Mouse (Mus musculus): Measurements from ENCODE around the gene Ovol2. TPM values are rescaled to one million over a fixed set of nuclear protein-coding genes. Genes with fewer than 3 reads are reported as not detected.

Ovol2 gene
- total RNA-seq, 2 experiments from 2014 or later: 0.64 to 0.77 TPM

- intact Hi-C loops (cut with DNase I): no loop called here
- DNase-seq: no peak
Observed at GRCm38 (mm10) chr2:144329451-144329850, 2.5 kb downstream of the Ovol2 start.

- intact Hi-C loops (cut with DNase I): no loop called here
Observed at GRCm38 (mm10) chr2:144324218-144324617, 7.7 kb downstream of the Ovol2 start.

DNA sequence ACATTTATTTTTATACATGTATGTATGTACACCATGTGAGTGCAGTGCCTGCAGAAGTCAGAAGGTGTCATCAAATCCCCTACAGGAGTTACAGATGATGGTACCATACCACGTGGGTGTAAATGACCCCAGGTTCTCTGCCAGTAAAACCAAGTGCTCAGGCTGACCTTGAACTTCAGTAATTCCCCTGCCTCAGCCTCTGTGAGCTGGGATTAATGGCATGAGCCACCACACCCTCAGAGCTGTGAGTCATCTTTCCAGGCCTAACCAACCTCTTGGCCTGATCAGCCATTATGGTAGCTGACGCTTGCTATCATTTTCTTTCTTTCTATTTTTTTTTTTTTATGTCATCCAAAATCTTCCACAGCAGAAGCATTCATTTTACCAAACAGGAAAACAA, 20.6 kb downstream of the Ovol2 start:
- intact Hi-C loops (cut with DNase I): no loop called here
- DNase-seq: no peak

More at GRCm38 (mm10) chr2:144324218-144324617, 7.7 kb downstream of the Ovol2 start:
- DNase-seq: no peak

- intact Hi-C loops (cut with DNase I): no loop called here
- no peak for DNase-seq
Observed at GRCm38 (mm10) chr2:144310273-144310672, 21.7 kb downstream of the Ovol2 start.

- intact Hi-C loops (cut with DNase I): no loop called here
- no peak for DNase-seq
Observed at GRCm38 (mm10) chr2:144308561-144308960, 23.4 kb downstream of the Ovol2 start.

GRCm38 (mm10) chr2:144305721-144306294, 26.1 kb downstream of the Ovol2 start:
- no peak for DNase-seq
- intact Hi-C loops (cut with DNase I): no loop called here

DNA sequence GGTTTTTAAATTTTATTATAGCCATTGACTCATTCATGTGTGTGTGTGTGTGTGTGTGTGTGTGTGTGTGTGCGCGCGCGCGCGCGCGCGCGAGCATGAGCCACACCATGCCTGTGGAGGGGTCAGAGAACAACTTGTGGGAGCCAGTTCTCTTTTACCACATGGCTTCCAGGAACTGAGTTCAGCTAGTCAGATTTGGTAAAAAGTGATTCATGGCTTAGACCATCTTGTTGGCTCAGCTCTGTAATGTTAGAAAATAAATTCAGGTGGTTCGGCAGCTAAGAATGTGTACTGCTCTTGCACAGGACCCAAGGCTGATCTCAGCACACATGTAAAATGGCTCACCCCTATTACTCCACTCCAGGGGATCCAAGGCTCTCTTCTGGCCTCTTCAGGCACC, 30.8 kb downstream of the Ovol2 start:
- intact Hi-C loops (cut with DNase I): no loop called here
- DNase-seq: no peak

DNA sequence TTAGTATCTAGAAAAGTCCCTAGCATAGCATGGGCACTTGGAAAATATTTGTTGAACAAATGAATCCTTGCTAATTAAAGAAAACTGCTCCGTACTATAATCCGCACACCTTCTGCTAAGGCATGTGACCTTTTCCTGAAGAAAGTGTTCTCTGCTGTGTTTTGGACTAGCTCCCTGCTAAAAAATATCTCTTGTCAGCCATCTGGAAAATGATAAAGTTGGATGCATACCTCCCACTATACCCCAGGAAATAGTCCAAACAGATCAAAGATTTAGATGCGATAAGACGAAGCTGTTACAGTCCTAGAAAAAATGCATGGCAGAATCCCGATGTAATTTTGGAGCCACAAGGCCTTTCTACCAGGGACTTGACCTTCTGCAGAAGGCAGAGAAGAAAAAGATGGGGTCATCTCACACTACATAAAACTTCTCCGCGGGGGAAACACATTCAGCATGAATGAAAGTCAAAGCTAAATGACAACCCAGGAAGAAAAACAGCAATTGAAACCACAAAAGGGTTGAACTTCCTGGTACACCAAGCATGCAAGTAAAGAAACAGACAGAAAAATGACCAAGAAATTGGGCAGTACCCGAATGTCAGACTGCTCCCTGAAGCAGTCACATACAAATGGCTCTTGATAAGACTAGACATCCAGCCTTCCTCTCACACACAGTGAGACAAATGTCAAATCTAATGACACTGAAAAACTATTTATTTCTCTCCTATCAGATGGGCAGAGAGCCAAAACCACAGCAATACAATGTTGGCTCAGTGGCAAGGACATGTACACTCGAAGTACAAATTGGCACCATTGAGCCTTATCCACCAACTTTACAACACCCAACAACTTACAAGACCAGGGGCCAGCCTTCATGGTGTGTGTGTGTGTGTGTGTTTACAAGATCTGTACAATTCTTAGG, 31.9 kb downstream of the Ovol2 start:
- DNase-seq: no peak
- intact Hi-C loops (cut with DNase I): no loop called here

- no peak for DNase-seq
- intact Hi-C loops (cut with DNase I): no loop called here
Observed at GRCm38 (mm10) chr2:144295145-144295735, 36.7 kb downstream of the Ovol2 start.

- intact Hi-C loops (cut with DNase I): no loop called here
- no peak for DNase-seq
Observed at GRCm38 (mm10) chr2:144291600-144292305, 40.2 kb downstream of the Ovol2 start.

- intact Hi-C loops (cut with DNase I): no loop called here
Observed at GRCm38 (mm10) chr2:144290321-144290720, 41.6 kb downstream of the Ovol2 start.

DNA sequence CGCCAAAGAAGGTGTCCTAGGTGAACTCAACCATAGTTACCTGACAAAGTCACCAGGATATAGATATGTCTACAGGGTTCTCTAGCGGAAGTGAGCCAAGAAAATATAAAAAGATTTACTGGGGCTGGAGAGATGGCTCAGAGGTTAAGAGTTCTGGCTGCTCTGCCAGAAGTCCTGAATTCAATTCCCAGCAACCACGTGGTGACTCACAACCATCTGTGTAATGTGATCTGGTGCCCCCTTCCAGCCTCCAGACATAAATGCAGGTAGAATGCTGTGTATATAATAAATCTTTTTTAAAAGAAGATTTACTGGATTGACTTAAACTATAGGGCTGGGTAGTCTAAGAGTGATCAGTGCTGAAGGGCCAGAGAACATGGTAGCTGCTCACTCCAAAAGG, 50.5 kb downstream of the Ovol2 start:
- intact Hi-C loops (cut with DNase I): no loop called here
- DNase-seq: no peak

More at GRCm38 (mm10) chr2:144290321-144290720, 41.6 kb downstream of the Ovol2 start:
- no peak for DNase-seq

DNA sequence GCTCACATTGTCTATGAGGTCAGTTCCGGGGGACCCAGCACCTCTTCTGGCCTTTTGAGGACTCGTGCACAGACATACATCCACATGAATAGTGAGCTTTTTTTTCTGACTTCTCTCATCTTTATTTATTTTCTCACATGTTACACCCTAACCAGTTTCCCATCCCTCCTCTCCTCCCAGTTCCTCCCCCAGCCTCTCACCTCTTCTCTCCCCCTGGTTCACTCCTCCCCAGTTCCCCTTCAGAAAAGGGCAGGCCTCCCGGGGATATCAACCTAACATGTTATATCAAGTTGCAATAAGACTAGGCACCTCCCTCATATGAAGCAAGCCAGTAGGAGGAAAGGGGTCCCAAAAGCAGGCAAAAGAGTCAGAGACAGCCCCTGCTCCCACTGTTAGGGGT, 51.4 kb downstream of the Ovol2 start:
- DNase-seq: no peak
- intact Hi-C loops (cut with DNase I): no loop called here

GRCm38 (mm10) chr2:144279742-144280141, 52.2 kb downstream of the Ovol2 start:
- intact Hi-C loops (cut with DNase I): no loop called here
- peak; percentile 59 for DNase-seq

- DNase-seq: no peak
- intact Hi-C loops (cut with DNase I): no loop called here
Observed at GRCm38 (mm10) chr2:144276885-144277284, 55.1 kb downstream of the Ovol2 start.

DNA sequence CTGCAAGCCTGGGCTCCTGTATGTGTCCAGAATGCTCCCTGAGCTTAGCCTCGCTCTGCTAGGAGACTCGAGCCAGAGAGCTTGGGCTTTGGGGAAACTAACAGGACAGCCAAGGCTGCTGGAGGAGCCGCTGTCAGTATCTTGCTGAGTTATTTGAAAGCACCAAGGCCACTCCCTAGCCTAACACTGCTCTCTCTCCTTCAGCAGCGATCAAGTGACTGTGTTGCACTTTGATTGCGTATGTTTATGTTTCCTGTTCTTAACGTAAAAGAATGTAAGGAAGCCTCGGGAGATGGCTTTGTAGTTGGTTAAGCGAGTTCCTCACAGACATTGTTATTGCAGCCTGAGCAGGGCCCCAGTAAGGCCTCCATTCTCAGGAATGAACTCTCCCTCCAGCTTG, 57.2 kb downstream of the Ovol2 start:
- intact Hi-C loops (cut with DNase I): no loop called here
- no peak for DNase-seq

- DNase-seq: no peak
- intact Hi-C loops (cut with DNase I): no loop called here
Observed at GRCm38 (mm10) chr2:144272088-144272487, 59.9 kb downstream of the Ovol2 start.

- intact Hi-C loops (cut with DNase I): no loop called here
- peak; percentile 95 for DNase-seq
Observed at GRCm38 (mm10) chr2:144270507-144271420, 61.2 kb downstream of the Ovol2 start, which contains the start of the genes Mgme1 and Snx5. Mgme1 (plus strand) TSS chr2:144270663. Snx5 (minus strand) TSS chr2:144270906.

GRCm38 (mm10) chr2:144269679-144270475, 62.1 kb downstream of the Ovol2 start:
- no peak for DNase-seq
- intact Hi-C loops (cut with DNase I): no loop called here
